Mouse (Mus musculus) 416B (cell line): Measurements from ENCODE around the gene Il2rb.

Source experiments
- DNase-seq: peaks from one replicate; pipeline ENCODE4 v3.0.0; 2011; ENCODE audit warnings: low read depth

The Il2rb gene

DNA sequence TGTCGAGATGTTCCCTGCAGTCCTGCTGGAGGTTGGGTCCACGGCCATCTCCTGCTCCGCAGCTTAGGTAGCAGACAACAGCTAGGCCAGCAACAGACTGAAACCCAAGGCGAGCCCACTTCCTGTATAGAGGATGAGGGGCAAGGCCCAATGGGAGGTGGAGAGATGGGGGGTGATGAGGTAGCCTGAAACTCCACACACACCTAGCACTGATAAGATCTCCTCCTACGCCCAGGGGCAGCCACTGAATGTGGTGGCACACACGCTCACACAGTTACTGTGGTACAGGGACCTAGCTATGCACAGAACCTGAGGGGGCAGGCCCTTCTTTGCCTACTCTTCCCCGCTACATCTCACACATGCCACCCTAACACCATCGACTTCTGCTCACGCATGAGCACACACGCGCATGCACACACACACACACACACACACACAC, at the start of gene Il2rb:
Gene Il2rb (minus strand): TSS at position 304 of the 439 bp plus-strand sequence.
- DNase-seq = no peak

DNA sequence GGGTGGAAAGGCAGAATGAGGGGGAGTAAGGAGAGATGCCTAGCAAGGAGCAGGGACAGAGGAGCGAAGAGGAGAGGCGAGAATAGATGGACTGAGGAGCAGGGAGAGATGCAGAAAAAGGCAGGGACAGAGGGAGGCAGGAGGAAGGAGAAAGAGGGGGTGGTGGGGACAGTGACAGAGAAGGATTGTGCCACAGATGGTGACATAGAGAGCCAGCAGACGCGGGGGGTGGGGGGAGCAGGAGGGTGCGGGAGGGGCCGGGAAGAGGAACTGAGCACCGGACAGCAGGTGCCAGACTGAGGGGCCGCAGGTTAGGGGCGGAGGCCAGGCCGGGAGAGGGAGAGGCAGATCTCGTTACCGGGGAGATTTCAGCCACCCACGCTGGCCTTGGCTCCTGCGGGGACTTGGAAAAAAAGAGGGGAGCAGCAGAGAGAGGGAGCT, 49.5 kb upstream of the Il2rb start, which contains the start of gene Sstr3:
Gene Sstr3 (minus strand): TSS at position 125 of the 441 bp plus-strand sequence.
- DNase-seq = no peak

DNA sequence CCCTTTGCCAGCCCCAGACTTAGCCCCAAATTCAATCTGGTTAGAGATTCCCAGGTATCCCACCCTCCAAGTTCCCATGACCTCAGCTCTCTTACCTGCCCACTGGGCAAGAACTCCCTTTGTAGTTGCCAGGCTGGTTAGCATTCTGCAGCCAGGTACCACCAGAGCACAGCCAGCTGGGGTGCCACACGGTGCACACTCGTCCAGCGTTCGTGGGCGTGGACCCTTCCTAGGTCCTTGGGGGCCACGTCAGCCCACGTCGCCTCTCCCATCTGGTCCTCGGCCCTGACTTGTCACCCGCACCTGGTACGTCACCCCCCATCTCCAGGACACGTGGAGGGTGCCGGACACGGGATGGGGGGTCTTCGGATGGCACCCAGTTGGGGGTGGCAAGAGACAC, 49.0 kb upstream of the Il2rb start:
- DNase-seq = no peak

DNA sequence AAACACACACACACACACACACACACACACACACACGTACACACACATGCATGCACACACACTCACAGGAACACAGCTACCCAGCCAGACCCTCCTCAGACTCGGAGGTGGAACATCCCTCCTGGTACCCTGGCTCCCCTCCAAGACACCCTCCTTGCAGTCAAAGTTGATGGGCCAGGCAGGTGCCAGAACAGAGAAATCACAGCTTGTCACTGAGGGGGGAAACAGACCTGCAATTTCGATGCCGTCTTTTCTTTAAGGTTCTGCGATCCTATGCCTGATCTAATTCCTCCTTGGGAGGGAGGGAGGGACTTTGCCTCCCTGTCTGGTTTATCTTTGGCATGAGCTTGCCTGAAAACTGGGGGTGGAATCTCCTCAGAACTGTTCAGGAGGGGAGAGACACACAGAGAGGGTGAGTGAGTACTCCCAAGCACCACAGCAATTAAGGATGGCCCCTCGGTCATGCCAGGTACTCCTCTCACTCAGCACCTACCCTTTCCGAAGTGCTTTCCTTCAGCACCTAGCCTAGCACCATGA, 47.8 kb upstream of the Il2rb start:
- no peak for DNase-seq

DNA sequence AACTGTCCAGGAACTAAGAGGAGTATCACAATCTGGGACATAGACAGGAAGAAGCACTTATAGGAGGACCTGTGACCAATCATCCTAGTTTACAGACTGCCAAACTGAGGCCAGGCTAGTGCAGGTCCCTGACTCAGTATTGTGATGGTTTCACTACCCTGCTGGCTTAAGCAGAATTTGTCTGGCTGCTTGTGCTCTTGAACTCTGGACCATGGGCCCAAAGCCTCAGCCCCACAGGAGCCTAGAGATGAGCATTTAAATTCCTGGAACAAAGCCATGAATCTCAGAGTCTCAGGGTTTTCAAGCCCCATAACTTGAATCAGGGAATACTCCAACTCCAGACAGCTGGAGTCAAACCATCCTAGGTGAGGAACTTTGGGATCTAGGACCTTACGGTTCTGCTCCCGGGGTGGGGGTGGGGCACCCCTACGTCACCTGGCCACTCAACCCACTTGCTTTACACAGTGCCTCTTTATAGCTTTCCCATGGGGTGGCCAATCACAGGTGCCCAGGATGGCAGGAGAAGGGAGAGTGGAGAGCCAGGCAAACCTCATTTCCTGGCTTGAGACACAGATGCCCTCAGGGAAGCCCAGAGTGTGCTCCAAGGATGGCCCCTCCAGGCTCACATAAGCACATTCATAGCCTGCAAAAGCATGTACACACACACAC, 47.2 kb upstream of the Il2rb start:
- DNase-seq = no peak

DNA sequence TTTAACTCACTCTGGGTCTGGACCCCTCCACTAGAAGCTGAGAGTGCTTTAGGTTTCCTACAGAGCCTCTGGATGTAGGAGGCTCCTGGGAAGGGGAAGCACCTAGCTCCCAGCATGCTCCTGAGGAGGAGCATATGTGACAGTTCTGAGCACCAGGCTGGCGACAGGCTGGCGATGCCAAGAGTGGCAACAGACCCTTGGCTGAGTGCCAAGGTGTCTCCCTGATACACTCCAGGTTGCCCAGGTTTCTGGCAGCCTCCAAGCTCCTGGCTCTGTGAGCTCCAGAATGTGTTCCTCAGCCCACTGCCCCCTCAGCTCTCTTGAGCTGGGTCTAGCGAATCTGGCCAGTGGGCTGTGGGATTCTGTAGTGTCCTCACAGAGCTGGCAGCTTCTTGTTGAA, 46.5 kb upstream of the Il2rb start:
- no peak for DNase-seq

DNA sequence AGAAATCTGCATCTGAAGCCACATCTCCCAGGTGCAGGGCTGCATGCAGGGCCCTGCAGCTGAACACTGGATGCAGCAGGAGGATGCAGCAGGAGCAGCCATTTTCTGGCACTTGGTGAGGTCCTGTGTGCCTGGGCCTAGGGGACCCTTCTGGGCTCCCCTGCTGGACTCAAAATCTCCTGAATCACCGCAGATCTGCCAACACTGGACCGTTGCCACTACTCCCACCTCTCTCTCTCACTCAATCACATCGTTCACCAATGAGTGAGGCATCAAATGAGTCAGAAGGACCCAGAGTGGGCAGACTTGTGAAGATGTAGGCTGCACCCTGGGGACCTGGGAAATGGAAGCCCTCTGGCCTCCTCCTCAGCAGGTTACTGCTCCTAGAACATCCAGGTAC, 46.0 kb upstream of the Il2rb start:
- no peak for DNase-seq

DNA sequence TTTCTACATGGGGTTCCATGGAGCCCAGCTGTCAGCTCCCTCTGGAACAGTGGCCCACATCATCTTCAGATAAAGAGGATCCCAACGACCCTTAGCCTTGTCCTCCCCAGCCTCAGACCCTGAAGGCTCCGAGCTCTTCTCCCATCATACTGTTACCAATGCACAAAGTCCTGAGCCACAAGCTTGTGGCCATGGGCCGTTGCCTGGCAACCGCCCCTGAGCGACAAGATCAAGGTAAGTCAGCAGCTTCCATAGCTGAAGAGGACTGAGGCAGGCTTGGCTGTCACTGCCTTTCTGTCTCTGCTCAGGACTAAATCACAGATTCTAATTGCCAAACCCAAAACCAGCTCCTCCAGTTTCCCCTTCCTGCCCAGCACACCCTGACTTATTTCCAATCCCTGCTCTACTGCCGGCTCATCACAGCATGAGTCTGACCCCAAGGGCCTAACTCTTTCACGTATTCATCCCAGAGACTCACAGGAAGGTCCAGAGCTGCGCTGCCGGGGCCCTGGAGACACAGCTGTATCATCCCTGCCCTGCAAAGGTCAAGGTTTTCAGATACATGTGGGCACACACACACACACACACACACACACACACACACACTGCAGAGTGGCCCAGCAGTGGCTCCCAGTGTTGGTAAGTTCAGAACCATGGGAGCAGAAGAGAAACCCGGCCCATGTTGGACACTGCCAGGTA, 40.8 kb upstream of the Il2rb start:
- DNase-seq = no peak

DNA sequence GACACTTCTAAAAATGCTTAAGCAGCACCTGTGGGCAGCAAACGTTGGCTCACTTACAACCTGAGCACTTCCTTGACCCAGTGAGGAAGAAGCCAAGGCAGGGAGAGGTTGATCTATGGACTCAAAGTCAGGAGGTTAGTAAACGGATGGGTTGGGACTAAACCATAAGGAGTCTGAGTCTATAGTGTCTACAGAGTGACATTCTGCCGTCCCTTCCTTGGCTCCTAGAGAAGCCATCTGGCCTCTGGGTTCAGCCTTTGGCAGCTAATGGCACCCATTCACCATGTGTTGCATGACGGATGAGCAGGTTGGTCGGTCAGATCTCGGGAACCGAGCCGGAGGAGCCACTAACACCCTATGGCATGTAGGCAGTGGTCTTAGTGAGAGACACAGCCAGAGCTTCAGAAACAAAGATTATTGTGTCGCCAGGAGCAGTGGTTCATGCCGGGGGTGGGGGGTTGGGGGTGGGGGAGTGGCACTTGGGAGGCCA, 38.3 kb upstream of the Il2rb start:
- DNase-seq = no peak

DNA sequence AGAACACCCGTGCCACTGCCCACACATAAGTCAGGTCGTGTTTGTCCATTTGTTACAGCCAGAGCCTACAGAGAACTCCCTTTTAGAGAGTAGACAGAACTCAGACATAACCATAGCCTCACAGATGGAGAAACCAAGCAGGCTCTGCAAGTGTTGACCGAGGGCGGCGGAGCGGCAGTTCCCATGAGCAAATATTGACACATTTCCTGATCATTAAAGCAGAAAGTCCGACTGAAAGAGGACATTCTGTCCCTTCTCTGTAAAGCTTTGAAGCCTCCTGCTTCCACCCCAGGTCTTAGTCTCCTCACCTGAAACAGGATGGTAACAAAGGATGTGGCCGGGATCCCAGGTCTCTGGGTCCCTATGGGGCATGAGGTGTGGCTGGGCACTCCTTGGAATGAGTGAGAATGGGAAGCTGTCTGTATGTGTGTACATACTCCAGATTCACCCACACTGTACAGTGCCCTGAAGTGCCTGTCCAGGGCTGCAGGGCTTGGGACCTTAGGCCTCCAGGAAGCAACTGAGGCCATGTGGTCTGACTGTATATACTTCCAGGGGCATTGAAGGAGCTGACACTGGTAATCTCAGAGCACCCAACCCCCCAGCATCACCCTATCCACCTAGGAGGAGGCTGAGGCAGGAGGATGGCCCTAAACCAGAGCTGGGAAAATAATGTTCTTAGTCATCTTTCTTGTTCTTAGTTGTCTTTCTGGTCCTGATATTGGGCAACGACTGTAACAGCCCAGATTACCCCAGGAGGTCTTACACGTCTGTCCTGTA, 37.7 kb upstream of the Il2rb start:
- no peak for DNase-seq

DNA sequence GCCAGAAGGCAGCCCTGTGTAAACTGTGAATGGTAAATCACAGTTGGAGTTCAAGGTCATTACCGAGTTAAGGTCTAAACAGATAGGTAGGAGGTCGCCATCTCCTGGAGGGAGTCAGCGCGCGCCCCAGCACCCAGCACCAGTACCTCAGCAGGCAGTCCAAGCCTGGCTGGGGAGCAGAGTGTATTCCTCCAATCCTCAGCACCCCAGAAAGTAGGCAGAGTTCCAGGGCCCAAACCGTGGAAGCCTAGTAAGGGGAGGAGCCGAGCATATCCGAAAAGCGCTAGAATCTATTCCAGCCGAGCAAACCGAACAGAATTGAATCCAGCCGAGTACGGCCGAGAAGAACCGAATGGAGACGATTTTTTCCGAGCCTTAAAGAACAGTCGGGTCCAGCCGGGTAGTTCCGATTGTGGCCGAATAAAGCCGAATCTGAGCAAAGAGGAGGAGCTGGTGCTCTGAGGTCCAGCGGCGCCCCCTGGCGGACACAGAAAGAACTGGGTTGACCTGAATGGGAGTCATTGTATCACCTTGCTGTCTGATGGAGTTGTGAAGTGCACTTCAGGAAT, 36.9 kb upstream of the Il2rb start:
- DNase-seq = peak; percentile 97

DNA sequence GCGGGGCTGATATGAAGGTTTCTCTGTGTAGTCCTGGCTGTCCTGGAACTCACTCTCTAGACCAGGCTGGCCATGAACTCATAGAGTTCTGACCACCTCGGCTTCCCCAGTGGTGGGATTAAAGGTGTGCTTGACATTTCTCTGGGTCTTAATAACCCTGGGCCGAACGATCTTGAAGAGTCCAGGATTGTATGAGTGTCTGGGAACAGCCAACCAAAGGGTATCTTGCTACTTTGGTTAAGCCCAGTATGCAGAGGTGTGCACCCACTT, 36.3 kb upstream of the Il2rb start:
- no peak for DNase-seq

DNA sequence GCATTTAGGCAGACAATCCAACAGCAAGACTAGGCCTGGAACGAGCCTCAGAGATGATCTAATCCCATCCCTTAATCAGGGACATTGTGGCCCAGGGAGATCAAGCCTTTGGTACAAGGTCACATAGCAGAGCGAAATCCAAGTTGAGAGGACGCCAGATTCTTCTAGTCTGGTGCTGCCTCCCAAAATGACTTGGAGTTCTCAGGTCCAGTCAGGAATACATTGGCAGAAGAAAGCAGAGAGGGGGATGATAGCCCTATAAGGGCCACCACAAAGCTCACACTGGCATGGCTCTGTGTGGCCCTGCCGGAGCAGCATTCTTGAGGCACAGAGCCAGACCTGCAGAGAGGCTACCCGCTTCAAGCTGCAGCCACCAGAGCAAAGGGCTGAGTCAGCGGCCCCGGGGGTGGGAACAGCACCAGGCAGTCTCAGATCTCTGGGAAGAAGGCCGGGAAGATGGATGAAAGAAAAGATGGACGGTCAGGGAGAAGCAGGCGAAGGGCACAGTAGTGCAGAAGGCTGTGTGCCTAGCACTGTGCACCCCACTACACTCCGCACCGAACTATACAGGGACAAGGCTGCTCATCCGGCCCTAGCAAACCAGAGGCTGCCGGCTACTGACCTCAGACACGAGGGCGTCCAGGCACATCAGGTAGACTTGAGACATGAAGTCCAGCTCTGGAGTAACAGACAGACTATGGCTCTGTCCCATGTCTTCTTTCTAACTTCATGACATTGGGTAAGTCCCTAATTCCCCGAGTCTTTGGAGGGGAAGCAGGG, 35.8 kb upstream of the Il2rb start, which contains the start of gene C1qtnf6:
Gene C1qtnf6 (minus strand): TSS at position 746 of the 780 bp plus-strand sequence.
- DNase-seq = no peak

DNA sequence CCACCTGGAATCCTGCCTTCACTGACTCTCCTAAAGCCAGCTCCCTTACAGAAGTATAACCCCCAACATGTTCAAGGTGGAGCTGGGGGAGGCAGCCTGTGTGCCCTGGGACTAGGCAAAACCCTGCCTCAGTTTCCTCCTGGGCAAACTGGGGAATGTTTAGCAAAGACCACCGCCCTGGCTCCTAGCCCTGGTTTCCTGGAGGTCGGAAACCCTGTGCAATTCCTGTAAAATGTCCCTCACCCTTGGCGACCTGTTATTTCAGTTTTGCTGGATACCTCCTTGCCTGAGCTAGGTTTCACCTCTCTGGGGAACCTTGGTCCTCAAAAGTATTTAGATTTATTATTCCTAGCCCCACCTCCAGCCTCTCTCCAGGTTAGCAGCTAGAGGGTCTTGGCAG, 35.1 kb upstream of the Il2rb start:
- DNase-seq = no peak

DNA sequence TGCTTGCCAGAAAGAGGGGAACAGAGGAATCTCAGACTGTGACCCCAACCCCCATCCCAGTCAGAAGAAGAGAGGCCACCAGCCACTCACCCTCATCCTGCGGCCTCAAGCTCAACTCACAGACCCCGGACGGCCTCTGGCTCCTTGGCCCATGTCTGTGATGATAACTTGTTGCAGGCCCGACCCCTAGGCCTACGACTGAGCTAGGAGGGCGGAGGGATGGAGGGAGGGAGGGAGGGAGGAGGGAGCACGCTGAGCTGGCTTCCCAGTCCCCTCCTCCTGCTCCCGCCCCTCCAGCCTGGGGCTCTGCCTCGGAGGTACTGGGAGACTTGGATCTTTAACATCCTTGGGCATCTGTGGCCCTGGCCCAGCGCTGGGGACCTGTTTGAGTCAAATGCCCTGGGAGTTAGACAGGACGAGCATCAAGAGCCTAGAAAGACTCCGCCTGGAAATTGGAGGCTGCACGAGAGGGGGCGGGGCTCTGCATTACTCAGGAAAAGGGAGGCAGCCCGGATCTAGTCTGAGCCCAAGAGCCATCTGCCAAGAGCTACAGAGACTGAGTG, 34.4 kb upstream of the Il2rb start:
- peak; percentile 59 for DNase-seq

DNA sequence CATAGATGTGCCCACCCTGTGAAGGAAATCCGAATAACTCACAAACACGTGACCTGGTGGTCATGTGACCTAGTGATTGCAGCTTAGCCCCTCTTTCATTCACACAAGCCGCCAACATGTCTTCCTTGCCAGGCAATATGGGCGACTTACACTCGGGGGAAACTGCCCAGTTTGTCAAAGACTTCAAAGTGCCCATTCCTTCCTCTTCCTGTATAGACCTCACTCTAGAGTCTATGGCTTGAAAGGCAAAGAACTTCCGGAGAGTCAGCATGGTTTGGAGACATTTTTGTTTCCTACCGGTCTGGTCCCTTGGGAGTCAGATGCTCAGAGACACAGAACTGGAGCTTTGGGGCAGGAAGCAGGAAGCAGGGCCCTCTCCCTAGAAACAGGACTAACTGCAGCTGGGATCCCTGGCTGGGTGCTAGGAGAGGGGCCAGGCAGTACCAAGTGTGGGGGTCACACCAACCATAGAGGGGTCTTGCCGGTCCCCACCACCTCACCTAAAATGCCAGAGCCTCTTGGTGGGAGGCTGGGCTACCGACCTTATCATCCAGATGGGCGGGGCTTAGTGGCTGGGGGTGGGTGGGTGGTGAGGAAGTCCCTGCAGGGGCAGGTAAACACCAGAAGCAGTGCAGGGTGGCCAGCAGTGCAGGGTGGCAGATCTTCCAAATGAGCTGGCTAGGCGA, 33.8 kb upstream of the Il2rb start:
- peak; percentile 72 for DNase-seq

DNA sequence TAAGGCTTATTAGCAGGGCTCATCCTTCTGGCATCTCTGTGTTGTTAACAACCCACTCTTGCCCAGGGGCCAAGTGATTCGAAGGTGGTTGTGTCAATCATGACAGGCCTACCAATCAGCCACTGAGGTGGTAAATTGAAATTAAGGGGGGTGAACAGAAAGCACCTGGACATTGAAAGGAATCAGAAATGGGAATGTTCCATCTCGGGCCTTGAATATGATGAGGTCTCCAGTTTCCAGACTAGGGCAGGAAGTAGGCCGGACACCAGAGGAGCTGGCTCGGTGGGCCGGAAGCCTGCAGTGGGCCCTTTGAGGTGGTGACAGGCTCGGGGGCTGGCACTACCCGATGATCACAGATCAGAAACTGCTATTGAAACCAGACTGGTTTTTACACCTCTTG, 32.9 kb upstream of the Il2rb start:
- DNase-seq = peak; percentile 63

DNA sequence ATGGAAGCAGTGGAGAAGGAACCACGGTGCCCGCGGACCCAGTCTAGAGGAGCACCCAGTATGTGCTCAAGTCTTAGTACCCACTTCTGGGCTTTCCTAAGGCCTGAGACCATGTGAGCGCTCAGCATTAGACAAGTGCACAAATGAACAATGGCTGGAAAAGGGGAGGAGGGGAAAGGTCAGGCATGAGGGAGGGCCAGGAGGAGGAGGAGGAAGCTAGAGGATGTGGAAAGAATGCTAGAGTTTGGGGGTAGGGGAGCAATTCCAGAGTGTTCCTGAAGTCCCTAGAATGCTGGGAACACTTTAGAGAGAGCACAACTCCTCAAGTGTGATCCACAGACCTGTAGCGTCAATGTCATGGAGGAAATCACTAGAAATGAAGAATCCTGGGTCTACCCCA, 29.1 kb upstream of the Il2rb start:
- DNase-seq = no peak

DNA sequence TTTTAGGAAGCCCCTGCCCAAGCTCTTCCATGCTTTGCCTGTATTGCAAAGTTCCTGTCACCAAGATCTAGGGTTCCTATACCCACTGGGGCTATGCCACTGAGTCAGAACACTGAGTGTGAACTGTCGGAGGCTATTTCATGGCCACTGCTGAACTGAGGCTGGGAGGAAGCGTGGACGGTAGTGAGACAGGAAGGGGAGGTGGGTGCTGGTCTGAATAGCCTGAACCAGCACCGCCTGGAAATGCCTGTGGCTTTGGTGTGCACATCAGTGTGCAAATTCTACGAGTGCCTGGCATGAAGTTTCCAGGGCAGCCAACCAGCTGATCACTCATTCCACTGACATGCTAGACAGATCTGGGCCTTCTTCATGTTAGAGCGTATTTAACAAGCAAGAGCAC, 26.8 kb upstream of the Il2rb start:
- DNase-seq = peak; percentile 54

DNA sequence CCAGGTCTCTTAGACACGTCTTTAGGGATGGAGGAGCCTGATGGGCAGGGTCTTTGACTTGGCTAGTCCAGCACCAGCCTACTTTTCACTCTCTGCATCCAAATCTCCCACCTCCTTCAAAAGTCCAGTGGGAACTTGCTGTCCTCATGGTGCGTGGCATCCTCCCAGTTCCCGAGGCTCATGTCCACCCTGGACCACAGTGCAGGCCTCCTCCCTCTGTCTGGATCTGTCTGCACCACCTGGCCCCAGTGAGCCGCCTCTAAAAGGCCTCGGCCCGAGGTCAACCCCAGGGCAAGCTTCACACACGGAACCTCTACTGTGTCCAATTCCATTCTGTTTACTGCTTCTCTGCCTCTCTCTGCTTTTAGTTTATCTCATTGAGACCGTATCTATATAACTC, 26.3 kb upstream of the Il2rb start:
- DNase-seq = no peak
